Mouse (Mus musculus) lung, postnatal 0 days (tissue): ENCODE measurements around the gene Abcb10.

ENCODE experiments used
- CTCF ChIP-seq: IDR thresholded peaks from 2 replicates; pipeline ENCODE4 v1.5.1; 2016; ENCODE audit warnings: antibody characterized with exemption, mild to moderate bottlenecking
- EP300 ChIP-seq: IDR thresholded peaks from 2 replicates; pipeline ENCODE4 v1.6.1; 2016; ENCODE audit warnings: antibody characterized with exemption, mild to moderate bottlenecking, control low read depth

DNA sequence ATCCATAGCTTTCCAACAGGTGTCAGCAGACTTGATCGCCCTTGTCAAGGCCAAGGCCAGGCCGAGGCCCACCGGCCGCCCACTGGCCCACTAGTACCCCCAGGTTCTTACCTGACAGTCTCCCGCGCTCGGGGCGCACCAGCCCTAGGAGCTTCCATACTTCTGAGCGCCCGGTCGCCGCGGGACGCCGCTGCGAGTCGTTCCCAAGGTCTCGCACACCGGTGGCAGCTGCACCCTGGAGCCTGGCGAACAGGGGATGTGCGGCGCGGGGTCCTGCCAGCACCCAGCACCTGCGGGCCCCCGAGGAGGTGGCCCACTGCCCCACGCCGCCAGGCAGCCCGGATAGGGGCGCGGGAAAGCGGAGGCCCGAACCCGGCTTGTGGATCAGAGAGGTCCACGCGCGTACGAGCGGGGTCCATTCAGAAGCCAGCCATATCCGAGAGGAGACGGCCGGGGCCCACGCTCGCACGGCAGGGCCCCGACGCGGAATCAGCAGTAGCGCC lies 580 bp downstream of the Abcb10 start:
- TF ChIP-seq CTCF: no peak; the same call in 1 of the 2 replicates
- no peak for TF ChIP-seq EP300
